Mouse (Mus musculus): Measurements from ENCODE around the gene Fam76b. TPM values are rescaled to one million over a fixed set of nuclear protein-coding genes. Genes with fewer than 3 reads are reported as not detected.
A peak's percentile ranks its signal among the peaks of the same experiment; 100 is the strongest.

Fam76b gene
- polyA plus RNA-seq, 2 experiments: 8.5 to 11.7 TPM

GRCm38 (mm10) chr9:13804480-13804879 lies 23.0 kb upstream of the Fam76b start:
- Histone ChIP-seq H3K4me1 (replicated peaks; ENCODE audit: control insufficient read depth in 2 of 2, insufficient read depth in 2 of 2, low read length in 1 of 2) (no peaks in the 10 kb centered on the region), H3K27ac (no peak overlapping the region), H3K4me2 (ENCODE audit: low read depth) (no peak overlapping the region), H3K4me3 (ENCODE audit: insufficient read depth in 1 of 2, low read depth in 2 of 2, low read length in 2 of 2) (no peak overlapping the region), H3K9me3 (ENCODE audit: control insufficient read depth, low read length) (no peaks in the 10 kb centered on the region), H3K27me3 (ENCODE audit: control insufficient read depth, insufficient read depth, low read length) (no peaks in the 10 kb centered on the region), H3K36me3 (replicated peaks; ENCODE audit: control insufficient read depth, insufficient read depth, low read depth) (peaks cover 47% of the 10 kb centered on the region), H3K9ac (replicated peaks) (no peak overlapping the region)
- ATAC-seq (ENCODE audit: insufficient read depth) (no peak), DNase-seq (ENCODE audit: low read depth in 3 of 3, low spot score in 3 of 3) (no peak)
- WGBS (ENCODE audit: insufficient replicate concordance): 78% methylated on average over 1 of the region's 1 CpGs
- TF ChIP-seq CTCF (IDR thresholded peaks at IDR 0.05; ENCODE audit: low read depth) (no peak), EP300 (IDR thresholded peaks at IDR 0.05; ENCODE audit: low read depth) (no peak)

GRCm38 (mm10) chr9:13806854-13807253 lies 20.7 kb upstream of the Fam76b start:
- Histone ChIP-seq H3K4me3 (ENCODE audit: insufficient read depth in 1 of 2, low read depth in 2 of 2, low read length in 2 of 2) (no peak overlapping the region), H3K9ac (replicated peaks) (no peak overlapping the region), H3K4me1 (replicated peaks; ENCODE audit: control insufficient read depth in 2 of 2, insufficient read depth in 2 of 2, low read length in 1 of 2) (no peaks in the 10 kb centered on the region), H3K36me3 (replicated peaks; ENCODE audit: control insufficient read depth, insufficient read depth, low read depth) (peaks cover 61% of the 10 kb centered on the region), H3K27ac (no peak overlapping the region), H3K9me3 (ENCODE audit: control insufficient read depth, low read length) (no peaks in the 10 kb centered on the region), H3K27me3 (ENCODE audit: control insufficient read depth, insufficient read depth, low read length) (no peaks in the 10 kb centered on the region), H3K4me2 (ENCODE audit: low read depth) (no peak overlapping the region)
- WGBS (ENCODE audit: insufficient replicate concordance): 88% methylated on average over 7 of the region's 7 CpGs
- no peak for TF ChIP-seq EP300 (IDR thresholded peaks at IDR 0.05; ENCODE audit: low read depth)
- no peak for TF ChIP-seq CTCF (IDR thresholded peaks at IDR 0.05; ENCODE audit: low read depth)
- ATAC-seq (ENCODE audit: insufficient read depth) (no peak), DNase-seq (ENCODE audit: low read depth in 3 of 3, low spot score in 3 of 3) (no peak)

GRCm38 (mm10) chr9:13807657-13808056 lies 19.9 kb upstream of the Fam76b start:
- H3K9ac ChIP-seq (replicated peaks): no peak overlapping the region

GRCm38 (mm10) chr9:13809937-13810336 lies 17.6 kb upstream of the Fam76b start:
- Histone ChIP-seq H3K36me3 (replicated peaks; ENCODE audit: control insufficient read depth, insufficient read depth, low read depth) (peaks cover 77% of the 10 kb centered on the region), H3K4me2 (ENCODE audit: low read depth) (no peak overlapping the region), H3K27me3 (ENCODE audit: control insufficient read depth, insufficient read depth, low read length) (no peaks in the 10 kb centered on the region), H3K9ac (replicated peaks) (no peak overlapping the region), H3K4me3 (ENCODE audit: insufficient read depth in 1 of 2, low read depth in 2 of 2, low read length in 2 of 2) (no peak overlapping the region), H3K27ac (no peak overlapping the region), H3K9me3 (ENCODE audit: control insufficient read depth, low read length) (no peaks in the 10 kb centered on the region), H3K4me1 (replicated peaks; ENCODE audit: control insufficient read depth in 2 of 2, insufficient read depth in 2 of 2, low read length in 1 of 2) (no peaks in the 10 kb centered on the region)
- DNase-seq (ENCODE audit: low read depth in 3 of 3, low spot score in 3 of 3) (no peak), ATAC-seq (ENCODE audit: insufficient read depth) (no peak)
- TF ChIP-seq CTCF (IDR thresholded peaks at IDR 0.05; ENCODE audit: low read depth) (peak; percentile 40; the same call in 1 of the 2 replicates), EP300 (IDR thresholded peaks at IDR 0.05; ENCODE audit: low read depth) (no peak)

More at GRCm38 (mm10) chr9:13807657-13808056, 19.9 kb upstream of the Fam76b start:
- ATAC-seq (ENCODE audit: insufficient read depth) (no peak), DNase-seq (ENCODE audit: low read depth in 3 of 3, low spot score in 3 of 3) (no peak)
- 83% methylated on average over 5 of the region's 5 CpGs for WGBS (ENCODE audit: insufficient replicate concordance)
- H3K36me3 ChIP-seq (replicated peaks; ENCODE audit: control insufficient read depth, insufficient read depth, low read depth): peaks cover 69% of the 10 kb centered on the region
- no peak overlapping the region for H3K4me2 ChIP-seq (ENCODE audit: low read depth)
- TF ChIP-seq CTCF (IDR thresholded peaks at IDR 0.05; ENCODE audit: low read depth) (no peak), EP300 (IDR thresholded peaks at IDR 0.05; ENCODE audit: low read depth) (no peak)
- H3K27me3 ChIP-seq (ENCODE audit: control insufficient read depth, insufficient read depth, low read length): no peaks in the 10 kb centered on the region
- H3K27ac ChIP-seq: no peak overlapping the region
- H3K4me1 ChIP-seq (replicated peaks; ENCODE audit: control insufficient read depth in 2 of 2, insufficient read depth in 2 of 2, low read length in 1 of 2): no peaks in the 10 kb centered on the region
- H3K4me3 ChIP-seq (ENCODE audit: insufficient read depth in 1 of 2, low read depth in 2 of 2, low read length in 2 of 2): no peak overlapping the region
- H3K9me3 ChIP-seq (ENCODE audit: control insufficient read depth, low read length): no peaks in the 10 kb centered on the region

GRCm38 (mm10) chr9:13818369-13818768 lies 9.1 kb upstream of the Fam76b start:
- Histone ChIP-seq H3K27ac (no peak overlapping the region), H3K9me3 (ENCODE audit: control insufficient read depth, low read length) (no peaks in the 10 kb centered on the region), H3K4me1 (replicated peaks; ENCODE audit: control insufficient read depth in 2 of 2, insufficient read depth in 2 of 2, low read length in 1 of 2) (0 out of 4 replicates have a peak, but pooled peaks cover 0 to 4% of the 10 kb centered on the region in 2 experiments), H3K4me2 (ENCODE audit: low read depth) (no peak overlapping the region), H3K27me3 (ENCODE audit: control insufficient read depth, insufficient read depth, low read length) (no peaks in the 10 kb centered on the region), H3K4me3 (ENCODE audit: insufficient read depth in 1 of 2, low read depth in 2 of 2, low read length in 2 of 2) (no peak overlapping the region), H3K9ac (replicated peaks) (no peak overlapping the region), H3K36me3 (replicated peaks; ENCODE audit: control insufficient read depth, insufficient read depth, low read depth) (peaks cover 65% of the 10 kb centered on the region)
- WGBS (ENCODE audit: insufficient replicate concordance): 86% methylated on average over 9 of the region's 9 CpGs
- ATAC-seq (ENCODE audit: insufficient read depth) (no peak), DNase-seq (ENCODE audit: low read depth in 3 of 3, low spot score in 3 of 3) (no peak)
- TF ChIP-seq EP300 (IDR thresholded peaks at IDR 0.05; ENCODE audit: low read depth) (no peak), CTCF (IDR thresholded peaks at IDR 0.05; ENCODE audit: low read depth) (no peak)

All from liver, embryonic 14.5 days (tissue).